Mouse (Mus musculus) lung, postnatal 4 days (tissue): ENCODE measurements around the gene Rbm19.
"Not testable (repeated sequence)": the region's sequence is repeated elsewhere in the genome, so short reads cannot be mapped to it uniquely, and the experiment has no call there.

Source experiments
- DNase-seq, 2 experiments: peaks; one replicate each; pipeline ENCODE4 v3.0.0; 2021

The Rbm19 gene

GRCm38 (mm10) chr5:120116261-120117050 is at the start of gene Rbm19:
Rbm19 (plus strand) TSS chr5:120116465.
- DNase-seq: peak; percentile 94 to 95

GRCm38 (mm10) chr5:120067266-120067665 is 49.0 kb upstream of the Rbm19 start:
- no peak for DNase-seq

DNA sequence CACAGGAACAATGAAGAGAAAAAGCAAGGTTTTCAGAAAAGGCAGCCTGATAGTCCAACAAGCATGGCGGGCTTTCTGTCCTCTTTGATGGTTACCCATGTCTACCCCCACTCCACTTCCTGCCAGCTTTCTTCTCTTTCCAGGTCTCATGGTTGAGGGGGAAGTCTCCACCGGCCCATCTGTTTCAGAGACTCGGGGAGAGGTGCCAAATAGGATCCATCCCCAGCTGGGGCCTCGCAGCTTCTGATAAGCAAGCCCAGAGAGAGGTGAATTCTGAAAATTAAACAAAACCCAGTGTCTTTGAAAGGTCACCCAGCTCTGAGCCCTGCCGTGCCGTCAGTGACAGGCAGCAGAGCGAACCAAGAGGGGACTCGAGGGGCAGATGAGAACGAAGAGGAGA is 42.2 kb upstream of the Rbm19 start:
- no peak for DNase-seq

DNA sequence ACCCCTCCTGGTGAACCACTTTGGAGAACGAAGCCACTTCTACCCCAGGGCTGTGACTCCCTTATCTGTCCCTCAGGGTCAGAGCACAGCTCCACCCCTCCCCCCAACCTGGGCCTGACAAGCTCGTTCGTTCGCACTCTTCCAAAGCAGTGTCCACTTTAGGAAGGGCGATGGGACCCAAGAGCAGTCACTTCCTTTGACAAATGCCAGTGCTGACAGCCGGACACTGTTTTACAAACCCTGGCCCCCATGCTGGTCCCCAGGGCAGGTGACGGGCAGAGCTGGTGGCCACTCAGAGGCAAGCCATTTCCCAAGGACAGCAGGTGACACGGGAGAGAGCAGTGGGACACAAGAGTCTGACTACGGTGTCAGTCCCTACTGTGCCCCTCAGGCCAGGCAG is 36.2 kb upstream of the Rbm19 start:
- DNase-seq: no peak

DNA sequence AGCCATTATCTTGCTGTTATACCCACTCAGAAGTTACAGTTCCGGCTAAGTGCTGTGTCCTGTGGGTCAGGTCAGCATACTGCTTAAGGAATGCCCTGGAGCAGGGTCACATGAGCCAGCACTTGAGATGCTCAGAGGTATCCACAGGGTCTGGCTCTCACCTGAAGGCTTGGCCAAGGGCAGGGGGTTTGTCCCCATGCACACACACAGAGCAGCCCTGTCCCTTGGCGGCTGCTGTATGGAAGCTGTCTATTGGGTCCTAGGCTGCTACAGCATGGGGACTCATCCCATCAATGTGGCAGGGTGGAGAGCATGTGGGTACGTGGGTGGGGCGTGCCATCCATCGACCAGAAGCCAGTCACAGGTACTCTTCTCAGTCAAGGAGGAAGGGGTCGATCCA is 35.8 kb upstream of the Rbm19 start:
- DNase-seq: no peak

DNA sequence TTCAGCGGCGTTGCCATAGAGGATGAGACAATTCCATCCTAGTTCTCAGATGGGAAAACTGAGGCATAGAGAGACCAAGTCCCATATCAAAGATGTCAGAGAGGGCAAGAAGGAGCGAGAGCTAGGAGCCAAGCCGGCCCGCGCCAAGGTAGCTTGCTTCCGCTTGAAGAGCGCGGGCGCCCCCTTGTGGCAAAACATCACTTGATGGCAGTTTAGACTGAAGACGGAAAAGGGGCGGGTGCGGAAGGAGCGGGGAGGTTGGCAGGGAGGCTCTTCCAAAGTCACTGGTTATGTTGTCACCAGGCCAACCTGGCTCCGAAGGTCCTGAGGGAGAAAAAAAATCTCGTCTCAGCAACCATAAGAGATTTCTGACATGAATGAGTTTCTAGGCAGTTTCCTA is 27.7 kb upstream of the Rbm19 start:
- DNase-seq: peak; percentile 89 to 90

DNA sequence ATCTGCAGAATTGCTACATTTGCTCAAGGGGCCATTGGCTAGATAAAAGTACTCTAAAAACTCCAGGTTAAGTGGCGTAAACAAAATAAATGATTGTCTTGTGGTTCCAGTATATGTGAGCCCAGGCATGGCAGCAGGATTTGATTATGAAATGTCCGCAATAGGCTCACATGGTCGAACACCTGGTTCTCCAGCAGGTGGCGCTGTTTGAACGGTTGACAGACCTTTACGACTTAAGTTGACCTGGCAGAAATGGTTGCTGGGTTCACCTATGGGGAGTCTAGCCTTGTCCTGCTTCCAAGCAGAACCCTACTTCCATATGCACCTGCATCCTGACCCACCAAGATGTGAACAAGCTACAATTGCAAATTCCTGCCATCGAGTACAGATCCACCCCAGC is 21.7 kb upstream of the Rbm19 start:
- peak in 1 of 2 experiments; percentile 55 for DNase-seq

DNA sequence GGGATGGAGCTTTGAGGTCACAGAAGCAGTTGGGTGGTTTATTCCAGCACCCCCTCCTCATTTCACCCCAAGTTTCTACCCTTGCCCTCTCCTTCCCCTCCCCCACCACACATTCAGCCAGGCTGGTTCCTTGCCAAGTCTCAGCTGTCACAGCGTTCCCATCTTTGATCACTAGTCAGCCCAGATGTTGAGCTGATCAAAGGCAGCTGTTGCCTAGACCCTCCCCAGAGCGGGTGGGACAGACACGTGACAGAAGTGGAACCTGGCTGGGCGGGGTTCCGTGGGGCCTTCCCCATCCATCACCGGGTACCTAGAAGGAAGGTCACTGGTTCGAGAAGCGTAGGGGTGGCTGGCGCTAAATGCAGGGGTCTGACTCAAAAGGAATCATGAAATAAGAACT is 19.2 kb upstream of the Rbm19 start:
- DNase-seq: peak; percentile 32 to 63

GRCm38 (mm10) chr5:120100814-120101213 is 15.5 kb upstream of the Rbm19 start:
- DNase-seq: no peak

DNA sequence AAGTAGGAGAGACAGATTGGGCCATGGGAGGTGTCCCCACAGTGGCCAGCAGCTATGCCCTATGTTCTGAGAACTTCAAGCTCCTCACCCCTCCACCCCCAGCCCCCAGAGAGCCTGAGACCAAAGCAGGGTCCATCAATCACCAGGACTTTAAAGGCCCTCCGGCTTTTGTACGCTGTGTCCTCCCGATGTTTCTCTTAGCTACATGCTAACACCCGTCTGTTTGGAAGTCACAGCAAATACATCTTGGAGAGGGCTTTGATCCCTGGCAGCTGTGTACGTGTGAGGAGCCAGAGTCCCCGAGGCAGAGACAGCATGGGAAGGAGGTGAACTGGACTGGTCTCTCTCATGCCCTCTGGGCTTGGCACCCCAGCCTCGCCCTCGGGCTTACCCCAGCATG is 14.2 kb upstream of the Rbm19 start:
- DNase-seq: peak; percentile 68 to 88

DNA sequence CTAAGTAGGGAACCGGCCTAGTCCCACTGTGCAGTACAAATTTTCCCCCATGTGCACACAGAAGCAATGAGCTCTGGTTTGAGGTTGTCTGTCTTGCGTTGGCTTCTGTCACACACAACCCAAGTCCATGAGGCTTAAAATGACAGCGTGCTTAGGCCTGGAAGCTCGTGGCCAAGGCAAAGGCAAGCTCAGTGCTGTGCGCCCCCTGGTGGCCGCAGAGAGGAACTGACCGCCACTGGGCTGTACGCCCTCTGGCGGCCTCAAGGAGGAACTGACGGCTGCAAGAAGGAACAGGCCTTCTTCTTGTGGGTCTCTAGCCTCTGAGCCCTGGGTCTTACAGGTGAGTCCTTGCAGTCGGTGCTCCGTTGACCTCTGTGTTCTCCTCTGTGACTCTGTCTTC is 13.5 kb upstream of the Rbm19 start:
- DNase-seq: peak; percentile 78 to 79

- DNase-seq: peak; percentile 27 to 68
These were observed 12.8 kb upstream of the Rbm19 start for GRCm38 (mm10) chr5:120103458-120103857.

- peak in 1 of 2 experiments; percentile 56 for DNase-seq
These were observed 9.7 kb upstream of the Rbm19 start for GRCm38 (mm10) chr5:120106424-120107073.

DNA sequence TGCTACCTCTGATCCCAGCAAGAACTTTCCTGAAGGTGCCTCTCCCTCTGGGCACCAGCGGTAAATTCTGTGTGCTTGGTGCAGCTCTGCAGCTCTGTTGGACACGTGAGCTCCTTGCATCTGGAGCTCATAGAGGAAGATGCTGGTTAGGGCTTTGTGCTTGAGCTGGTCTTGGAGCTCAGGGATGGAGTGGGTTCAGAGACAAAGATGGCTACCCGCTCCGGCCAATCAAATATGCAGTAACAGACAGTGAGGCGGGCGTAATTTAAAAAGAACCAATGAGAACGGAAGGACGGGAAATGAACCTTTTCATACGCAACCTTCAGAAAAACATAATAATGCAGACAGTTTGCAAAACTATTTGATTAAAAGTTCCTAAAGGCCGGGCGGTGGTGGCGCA is 1.9 kb upstream of the Rbm19 start:
- no peak for DNase-seq

GRCm38 (mm10) chr5:120117161-120117560 is 896 bp downstream of the Rbm19 start:
- not testable (repeated sequence) for DNase-seq

- DNase-seq: peak in 1 of 2 experiments; percentile 59
These were observed 8.8 kb downstream of the Rbm19 start for GRCm38 (mm10) chr5:120124881-120125690.

DNA sequence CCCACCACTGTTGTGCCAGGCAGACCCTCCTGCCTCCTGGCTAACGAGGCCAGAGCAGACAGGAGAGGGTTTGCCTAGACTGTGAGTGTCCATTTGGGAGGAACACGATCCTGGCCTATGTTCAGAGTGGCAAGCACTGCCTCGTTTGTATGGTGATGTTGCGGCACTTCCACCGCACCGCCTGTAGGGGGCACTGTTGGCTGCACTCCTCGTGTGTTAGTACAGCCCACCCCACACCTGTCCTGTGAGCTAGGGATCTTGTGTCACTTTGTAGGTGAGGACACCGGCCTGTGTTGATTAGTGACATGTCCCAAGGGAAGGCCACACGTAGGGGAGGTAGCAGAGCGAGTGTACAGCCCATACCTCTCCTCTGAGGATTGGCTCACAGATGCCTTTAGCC is 11.4 kb downstream of the Rbm19 start:
- DNase-seq: peak in 1 of 2 experiments; percentile 15

- DNase-seq: no peak
These were observed 12.2 kb downstream of the Rbm19 start for GRCm38 (mm10) chr5:120128511-120128910.

DNA sequence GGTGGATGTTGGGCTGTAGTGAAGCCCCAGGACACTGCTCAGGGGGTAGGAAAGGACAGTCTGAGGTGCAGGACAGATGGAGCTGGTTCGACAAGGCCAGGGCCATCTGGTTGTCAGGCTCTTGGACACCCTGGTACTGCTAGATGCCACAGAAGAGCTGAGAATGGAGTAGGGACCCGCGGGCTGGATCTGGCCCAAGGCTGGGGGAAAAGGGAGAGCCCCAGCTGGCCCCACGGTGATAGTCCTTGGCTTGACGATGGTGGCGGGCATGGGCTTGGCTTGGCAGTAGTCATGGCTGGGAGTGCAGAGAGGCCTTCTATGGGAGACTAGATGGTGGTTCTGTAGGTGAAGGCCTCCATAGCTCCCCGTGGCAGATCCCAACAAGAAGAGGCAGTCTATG is 12.8 kb downstream of the Rbm19 start:
- DNase-seq: no peak

DNA sequence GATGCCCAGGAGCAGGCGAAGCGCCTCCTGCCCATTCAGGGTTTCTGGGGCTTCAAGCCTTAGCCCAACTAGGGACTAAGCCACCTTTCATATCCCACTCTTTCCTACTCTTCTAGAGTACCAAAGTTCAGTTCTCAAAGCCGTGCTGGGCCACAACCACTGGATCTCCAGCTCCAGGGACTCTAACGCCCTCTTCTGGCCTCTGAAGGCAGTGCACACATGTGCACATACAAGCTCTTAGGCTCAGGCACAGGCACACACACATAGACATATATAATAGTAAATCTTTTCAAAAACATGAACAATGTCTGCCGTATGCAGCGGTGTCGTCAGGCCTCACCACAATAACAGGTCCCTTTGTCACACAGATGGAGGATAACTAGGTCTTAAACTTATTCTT is 13.5 kb downstream of the Rbm19 start:
- no peak for DNase-seq

- DNase-seq: peak in 1 of 2 experiments; percentile 32
These were observed 13.9 kb downstream of the Rbm19 start for GRCm38 (mm10) chr5:120130163-120130562.

GRCm38 (mm10) chr5:120131600-120131999 is 15.3 kb downstream of the Rbm19 start:
- peak in 1 of 2 experiments; percentile 18 for DNase-seq

DNA sequence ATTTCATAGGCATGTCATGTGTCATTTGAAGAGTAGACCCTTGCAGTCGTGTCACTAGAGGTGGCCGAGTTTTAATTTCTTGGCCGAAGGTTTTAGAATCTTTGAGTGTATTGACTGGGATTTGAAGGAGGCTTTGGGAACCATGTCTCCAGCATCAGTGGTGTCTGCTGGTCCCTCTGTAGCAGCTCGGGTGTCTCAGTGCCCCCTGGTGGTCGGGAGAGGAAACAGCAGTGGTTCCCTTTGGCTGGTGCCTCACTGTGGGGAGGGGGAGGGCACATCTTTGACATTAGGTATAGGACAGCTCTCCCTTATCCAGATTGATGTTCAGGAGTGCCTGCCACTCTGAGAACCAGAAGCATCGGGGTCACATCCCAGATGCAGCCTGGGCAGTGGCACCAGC is 17.7 kb downstream of the Rbm19 start:
- peak; percentile 47 to 70 for DNase-seq
